Mouse (Mus musculus) kidney, adult 9 months (tissue): ENCODE results near the gene Zfp180.
"Not testable (repeated sequence)": the region's sequence is repeated elsewhere in the genome, so short reads cannot be mapped to it uniquely, and the experiment has no call there.

ENCODE experiments used
- DNase-seq: peaks from one replicate; pipeline ENCODE4 v3.0.0; 2022

Gene Zfp180

GRCm38 (mm10) chr7:24081634-24082431, at the start of gene Zfp180:
Gene Zfp180 (plus strand): TSS chr7:24081924.
- peak; percentile 99 for DNase-seq

- DNase-seq, result no peak
These were observed 28.9 kb upstream of the Zfp180 start, which contains the start of gene Vmn1r183 for GRCm38 (mm10) chr7:24052660-24053304. Gene Vmn1r183 (plus strand): TSS chr7:24053254.

DNA sequence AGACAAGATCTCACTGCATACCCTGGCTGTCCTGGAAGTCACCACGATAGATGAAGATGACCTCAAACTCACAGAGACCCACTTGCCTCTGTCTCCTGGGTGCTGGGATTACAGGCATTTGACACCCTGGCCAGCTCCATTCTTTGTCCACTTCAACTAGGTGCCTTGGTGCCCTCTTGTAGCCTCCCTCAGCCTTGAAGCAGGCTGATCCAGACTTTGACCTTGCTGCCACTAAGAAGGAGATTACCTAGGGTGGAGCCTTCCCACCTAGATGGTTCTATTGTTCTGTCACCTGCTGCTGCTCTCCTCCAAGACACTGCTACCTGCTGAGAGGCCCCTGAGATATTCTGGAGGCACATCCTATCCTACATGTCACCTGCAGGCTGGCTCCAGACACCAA, 7.3 kb upstream of the Zfp180 start:
- not testable (repeated sequence) for DNase-seq

DNA sequence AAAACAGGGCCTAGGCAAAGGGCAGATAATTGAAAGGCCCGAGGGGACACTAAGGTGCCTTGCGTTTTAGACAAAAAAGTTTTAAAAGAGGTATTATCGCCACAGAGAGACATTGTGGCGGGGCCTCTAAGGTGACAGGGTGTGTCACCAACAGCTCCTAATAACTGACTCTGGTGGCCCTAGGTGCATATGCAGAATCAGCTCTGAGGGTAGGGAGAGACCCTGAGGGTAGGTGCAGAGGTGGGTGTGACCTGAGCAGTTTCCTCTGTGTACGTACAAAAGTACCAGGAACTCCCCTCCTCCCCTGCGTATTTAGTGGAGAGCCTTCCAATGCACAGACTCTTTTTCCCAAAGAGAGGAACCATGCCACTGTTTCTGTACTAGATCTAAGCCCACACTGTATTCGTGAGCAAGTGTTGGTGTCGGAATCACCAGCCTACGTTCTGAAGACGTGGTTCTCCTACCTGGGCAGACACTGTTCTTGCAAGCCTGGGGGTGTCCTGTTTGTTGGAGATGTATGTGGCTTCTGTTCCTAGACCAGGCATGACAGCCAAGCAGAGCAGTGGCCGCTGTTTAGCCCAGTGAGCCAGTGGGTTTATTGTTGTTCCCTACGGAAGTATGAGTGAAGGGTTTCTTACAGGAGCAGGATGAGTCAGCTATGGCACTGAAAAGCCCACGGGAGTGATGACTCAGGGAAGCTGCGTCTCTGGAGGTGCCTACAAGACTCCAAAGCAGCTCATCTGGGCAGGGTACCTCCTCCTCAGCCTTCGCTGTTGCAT, 922 bp downstream of the Zfp180 start:
- no peak for DNase-seq

DNA sequence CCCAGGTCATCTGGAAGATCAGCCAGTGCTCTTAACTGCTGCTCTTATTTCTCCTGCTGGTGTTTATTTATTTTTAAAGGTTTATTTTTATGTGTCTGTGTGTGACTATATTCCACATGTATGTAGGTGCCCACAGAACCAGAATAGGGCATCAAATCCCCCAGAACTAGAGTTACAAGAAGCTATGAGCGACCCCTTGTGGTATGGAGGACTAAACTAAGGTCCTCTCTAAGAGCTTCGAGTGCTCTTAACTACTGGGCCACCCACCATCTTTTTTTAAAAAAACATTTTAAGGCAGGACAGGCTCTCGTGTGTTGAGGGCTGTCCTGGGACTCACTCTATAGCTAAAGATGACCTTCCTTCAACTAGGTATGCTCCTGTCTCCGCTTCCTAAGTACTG, 5.1 kb downstream of the Zfp180 start:
- DNase-seq, result no peak

DNA sequence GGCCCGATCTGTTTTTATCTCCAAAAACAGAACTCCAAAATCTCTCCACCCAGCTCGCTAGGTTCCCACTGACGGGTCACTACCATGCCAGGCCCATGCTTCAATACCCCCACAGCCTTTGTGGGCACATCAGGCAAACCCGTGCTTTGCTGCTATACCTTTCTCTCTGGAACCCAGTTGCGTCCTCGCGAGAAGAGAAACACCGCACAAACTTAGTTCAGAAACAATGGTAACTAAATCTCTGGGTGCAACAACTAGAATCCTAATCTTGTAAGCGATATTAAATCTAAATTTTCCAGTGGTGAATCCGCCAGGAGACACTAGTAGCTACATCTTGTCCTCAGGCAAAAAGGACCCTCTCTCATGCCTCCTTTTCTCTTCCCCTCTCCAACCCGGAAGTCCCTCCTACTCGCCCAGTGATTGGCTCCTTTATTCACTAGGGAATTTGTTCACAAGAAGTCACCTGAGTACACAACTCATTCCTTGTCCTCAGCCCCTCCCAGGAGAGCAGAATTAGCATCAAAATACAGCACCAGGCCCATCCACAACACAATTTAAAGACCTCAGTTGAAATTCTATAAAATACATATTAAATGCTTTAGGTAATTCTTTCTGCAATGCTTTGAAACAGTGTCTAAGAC, 5.9 kb downstream of the Zfp180 start:
- DNase-seq, result no peak

DNA sequence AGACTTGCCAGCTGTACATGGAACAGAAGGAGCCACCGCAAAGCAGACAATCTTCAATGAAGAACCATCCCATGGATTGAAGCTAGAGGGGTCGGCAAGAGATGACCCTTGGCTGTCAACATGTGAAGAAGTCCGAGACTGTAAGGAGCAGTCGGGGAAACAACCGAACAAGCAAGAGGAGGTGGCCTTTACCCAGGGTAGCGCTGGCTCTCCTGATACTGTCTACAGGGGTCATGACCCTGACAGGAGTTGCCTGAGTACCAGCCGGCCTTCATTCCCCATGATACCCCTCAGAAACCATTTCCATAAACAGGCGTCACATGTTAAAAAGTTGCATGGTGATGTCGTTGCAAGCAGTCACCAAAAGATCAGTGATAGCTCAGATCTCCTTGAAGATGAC, 22.7 kb downstream of the Zfp180 start:
- no peak for DNase-seq

DNA sequence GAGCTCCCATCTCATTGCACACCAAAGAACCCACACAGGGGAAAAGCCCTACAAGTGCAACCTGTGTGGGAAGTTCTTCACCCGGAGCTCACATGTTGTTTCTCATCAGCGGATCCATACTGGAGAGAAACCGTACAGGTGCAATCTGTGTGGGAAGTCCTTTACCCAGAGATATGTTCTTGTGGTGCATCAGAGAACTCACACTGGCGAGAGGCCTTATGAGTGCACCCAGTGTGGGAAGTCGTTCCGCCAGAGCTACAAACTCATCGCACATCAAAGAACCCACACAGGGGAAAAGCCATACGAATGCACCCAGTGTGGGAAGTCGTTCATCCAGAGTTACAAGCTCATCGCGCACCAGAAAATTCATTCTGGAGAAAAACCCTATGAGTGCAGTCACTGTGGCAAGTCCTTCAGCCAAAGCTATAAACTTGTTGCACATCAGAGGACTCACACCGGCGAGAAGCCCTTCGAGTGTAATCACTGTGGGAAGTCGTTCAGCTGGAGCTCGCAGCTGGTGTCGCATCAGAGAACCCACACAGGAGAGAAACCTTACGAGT, 23.5 kb downstream of the Zfp180 start:
- DNase-seq, result no peak

DNA sequence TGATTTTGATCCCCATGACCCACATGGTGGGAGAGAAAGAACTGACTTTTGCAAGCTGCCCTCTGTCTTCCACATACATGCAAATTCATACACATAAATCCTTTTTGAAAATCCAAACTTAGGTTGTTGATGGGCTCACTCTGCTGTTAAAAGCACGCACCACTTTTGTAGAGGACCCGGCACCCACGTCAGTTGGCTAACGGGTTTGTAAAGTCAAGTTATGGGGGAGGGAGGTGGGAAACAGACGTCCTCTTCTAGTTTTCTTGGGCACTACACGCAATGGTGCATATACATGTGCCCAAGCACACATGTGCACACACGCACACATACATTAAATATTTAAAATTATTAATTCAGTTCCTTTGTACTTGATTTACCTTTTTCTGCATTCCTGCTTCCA, 29.1 kb downstream of the Zfp180 start:
- DNase-seq, result no peak

DNA sequence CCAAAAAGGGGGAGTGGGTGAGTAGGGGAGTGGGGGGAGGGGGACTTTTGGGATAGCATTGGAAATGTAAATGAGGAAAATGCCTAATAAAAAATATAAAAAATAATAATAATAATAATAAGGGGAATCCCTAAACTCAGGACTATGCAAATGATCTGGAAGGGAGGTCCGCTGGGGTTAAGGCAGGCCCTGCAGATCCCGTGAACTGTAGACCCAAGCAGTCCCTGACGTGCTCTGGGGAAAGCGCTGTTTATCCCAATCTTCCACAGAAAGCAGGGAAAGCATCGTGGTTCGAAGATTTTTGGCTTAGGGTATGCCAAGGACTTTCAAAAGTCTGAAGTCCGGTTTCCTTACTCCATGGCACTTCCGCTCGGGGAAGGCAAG, 30.0 kb downstream of the Zfp180 start:
- DNase-seq, result no peak

DNA sequence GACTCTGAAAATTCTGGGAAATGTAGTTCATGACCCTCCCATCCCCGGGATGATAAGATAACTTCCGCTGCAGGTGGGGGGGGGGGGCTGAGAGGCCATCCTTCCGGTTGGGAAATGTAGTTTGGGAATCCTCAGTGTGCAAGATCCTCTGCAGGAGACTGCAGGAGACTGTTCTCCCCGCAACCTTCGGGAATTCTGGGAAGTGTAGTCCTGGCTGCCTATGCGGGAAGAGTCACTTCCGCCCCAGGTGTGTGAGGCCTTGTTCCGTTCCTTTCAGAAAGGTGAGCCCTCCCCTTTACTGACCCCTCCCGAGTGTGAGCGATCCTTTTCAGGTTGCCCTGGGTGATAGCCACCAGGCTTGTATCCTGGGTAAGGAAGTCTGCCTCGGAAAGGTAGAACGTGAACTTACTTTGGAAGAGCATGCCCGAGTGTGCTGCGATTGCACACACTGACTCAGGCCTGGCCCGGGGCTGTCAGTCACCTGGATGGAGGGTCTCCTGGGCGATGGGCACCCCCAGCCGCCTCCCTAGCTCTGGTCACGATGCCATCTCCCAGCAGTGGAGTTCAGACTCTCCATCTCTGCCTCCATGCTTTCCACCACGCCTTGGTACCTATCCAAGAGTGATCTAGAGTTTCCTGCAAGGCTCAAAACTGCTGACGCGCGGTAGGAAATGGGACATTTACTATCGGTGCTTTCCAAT, 30.6 kb downstream of the Zfp180 start, which contains the start of gene Zfp112:
Zfp112 (plus strand) TSS at position 159 of the 701 bp plus-strand sequence.
- peak; percentile 93 for DNase-seq

- peak; percentile 90 for DNase-seq
These were observed 31.3 kb downstream of the Zfp180 start for GRCm38 (mm10) chr7:24113001-24113400.

DNA sequence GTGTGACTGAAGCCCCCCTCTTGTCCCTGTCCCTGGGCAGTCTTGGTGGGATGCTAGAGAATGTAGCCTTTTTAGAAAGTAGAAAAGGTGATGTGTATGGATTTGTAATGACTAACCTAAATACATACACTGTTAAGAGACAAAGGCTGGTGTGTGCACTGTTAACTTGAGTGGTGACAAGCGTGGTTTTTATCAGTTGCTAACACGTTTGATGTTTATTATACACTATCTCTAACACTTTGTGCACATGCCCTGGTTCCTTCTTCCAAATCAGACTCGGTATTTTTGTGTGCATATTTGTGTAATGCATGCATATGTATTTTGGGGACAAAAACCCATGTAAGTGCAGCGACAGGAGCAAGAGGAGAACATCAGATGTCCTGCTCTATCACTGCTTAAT, 34.9 kb downstream of the Zfp180 start:
- DNase-seq, result no peak

- DNase-seq, result no peak
These were observed 51.8 kb downstream of the Zfp180 start for GRCm38 (mm10) chr7:24133425-24133995.

DNA sequence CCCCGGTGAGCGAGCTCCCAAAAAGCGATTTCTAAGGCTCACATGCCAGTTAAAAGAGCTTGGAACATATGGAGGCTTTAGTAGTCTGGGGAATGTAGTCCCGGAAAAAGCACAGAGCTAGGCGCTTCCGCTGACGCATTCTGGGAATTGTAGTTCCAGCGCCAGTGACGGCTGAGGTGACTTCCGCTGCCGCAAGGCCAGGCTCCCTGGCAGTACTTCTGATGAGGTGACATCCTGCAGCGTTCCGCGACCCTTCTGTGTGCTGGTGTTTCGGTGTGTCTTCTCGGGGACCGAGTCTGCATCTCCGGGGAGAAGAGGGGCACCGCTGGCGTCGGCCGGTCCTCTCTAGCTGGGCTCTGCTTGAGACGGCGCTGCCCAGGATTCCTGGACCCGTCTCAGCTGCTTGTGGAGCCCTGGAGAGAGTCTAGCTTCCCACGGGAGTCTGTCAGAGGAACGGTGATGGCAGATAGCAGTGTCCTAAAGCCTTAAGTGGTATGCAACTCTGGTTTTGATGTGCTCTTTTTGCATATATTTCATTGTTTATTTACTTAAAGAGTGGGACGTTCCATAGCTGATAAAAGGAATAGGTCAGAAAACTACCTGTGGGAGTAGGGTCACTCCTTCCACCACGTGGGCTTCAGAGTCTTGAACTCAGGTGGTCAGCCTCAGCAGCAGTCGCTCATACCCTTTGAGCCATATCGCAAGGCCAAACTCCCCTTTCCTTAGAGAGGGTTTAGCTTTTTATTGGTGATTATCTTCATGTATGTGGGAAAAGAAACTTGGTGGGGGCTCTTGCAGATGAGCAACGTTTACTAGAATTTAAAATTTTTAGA, 52.5 kb downstream of the Zfp180 start, which contains the start of gene Zfp235:
Zfp235 (plus strand) TSS at position 174 of the 833 bp plus-strand sequence.
- DNase-seq, result peak; percentile 90

GRCm38 (mm10) chr7:24142566-24142965, 60.8 kb downstream of the Zfp180 start:
- no peak for DNase-seq

DNA sequence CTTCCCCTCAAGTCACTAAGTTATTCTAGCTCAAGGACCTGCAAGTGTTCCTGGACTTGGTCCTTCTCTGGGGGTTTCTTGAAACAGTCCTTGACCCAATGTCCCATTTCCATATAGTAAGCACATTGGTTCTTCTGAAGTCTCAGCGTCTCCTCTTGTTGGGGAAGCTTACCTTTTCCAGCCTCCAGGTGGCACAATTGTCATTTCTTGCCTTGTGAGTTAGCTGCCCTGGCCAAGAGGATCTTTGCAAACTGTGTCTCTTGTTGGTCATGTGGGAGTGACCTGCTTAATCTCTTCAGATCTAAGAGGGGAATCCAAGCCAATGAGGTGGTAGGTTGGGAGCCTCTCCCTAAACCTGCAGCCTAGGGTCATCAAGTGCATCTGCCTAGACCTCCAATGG, 71.5 kb downstream of the Zfp180 start:
- peak; percentile 44 for DNase-seq
